Mouse (Mus musculus) ES-Bruce4 (cell line): ENCODE data around the gene Suz12.

Experiments used
- CTCF ChIP-seq: IDR thresholded peaks from one replicate; pipeline ENCODE4 v1.8.1; 2011; ENCODE audit warnings: low read depth, low read length
- EP300 ChIP-seq: IDR thresholded peaks from 2 replicates; pipeline ENCODE4 v1.6.1; 2011; ENCODE audit warnings: low read depth, low read length; ENCODE audit not compliant: insufficient read depth
- POLR2A ChIP-seq: IDR thresholded peaks from one replicate; pipeline ENCODE4 v1.8.1; 2011; ENCODE audit warnings: low read length; ENCODE audit not compliant: insufficient read depth

DNA sequence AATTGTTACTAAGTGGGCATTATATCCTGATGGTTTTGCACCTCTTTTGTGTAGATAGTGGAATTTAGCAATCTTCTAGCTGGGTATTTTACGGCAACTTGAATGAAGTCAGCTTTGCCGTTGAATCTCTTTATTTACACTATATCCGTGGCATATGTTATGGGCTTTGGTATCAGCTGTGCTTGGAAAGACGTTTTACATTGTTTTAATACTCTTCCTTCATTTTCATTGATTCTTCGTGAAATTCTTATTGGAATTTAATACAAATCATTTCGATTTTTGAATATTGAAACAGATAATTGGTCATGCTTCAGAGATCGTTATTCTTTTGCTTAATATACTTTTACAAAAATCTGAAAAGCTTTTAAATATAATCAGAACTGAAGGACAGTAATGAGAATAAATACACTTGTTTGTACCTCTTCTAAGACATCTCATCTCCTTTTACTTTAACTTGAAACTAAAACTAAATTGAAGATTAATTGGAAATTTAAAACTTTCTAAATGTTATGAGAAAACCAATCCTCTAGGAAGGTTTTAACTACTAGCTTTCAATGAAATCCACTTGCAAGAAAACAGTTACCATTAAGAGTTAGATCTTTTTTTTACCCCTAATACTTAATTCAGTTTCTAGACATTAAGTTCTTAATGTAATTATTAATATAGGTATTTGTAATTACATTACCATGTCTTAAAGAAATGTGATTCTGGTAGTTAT, 1.5 kb downstream of the Suz12 start:
- TF ChIP-seq CTCF (no peak), EP300 (no peak), POLR2A (no peak)
